Mouse (Mus musculus): ENCODE results near the gene Ndn.

GRCm38 (mm10) chr7:62388291-62388690, 41.9 kb downstream of the Ndn start:
- TF ChIP-seq EP300 (IDR thresholded peaks at IDR 0.05; ENCODE audit: low read depth) = no peak
- peak; percentile 32 for TF ChIP-seq CTCF (IDR thresholded peaks at IDR 0.05; ENCODE audit: low read depth)
